Mouse (Mus musculus) liver, postnatal 0 days (tissue): ENCODE results near the gene Psmb7.

Experiments used
- CTCF ChIP-seq: sonication (generic); IDR thresholded peaks from 2 replicates; pipeline ENCODE4 v1.5.1; 2016; ENCODE audit warnings: antibody characterized with exemption, low read depth
- EP300 ChIP-seq: IDR thresholded peaks from 2 replicates; pipeline ENCODE4 v1.6.1; 2016; ENCODE audit warnings: antibody characterized with exemption, low read depth, mild to moderate bottlenecking

DNA sequence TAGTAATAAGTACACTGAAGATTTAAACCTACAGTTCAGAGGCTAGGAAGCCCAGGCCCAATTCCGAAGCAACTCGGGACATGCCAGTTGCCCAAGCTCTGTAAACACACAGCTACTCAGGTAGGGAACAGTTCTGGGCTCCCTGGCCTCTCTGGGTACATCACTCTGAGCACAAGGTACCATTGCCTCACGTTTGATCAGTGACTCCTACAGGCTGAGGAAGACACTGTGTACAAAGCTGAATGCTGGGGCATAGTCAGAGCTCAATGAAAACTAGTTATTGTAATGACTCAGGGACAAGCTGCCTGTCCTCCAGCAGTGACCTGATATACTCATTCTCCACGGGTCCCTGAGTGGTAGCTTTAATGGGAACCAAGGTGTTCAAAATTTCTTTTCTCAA is 22.8 kb downstream of the Psmb7 start:
- TF ChIP-seq CTCF (0 out of 2 replicates have a peak, but pooled peaks have one; percentile 12), EP300 (no peak)
